Mouse (Mus musculus) heart, embryonic 12.5 days (tissue): Measurements from ENCODE around the gene Bad. TPM values are rescaled to one million over a fixed set of nuclear protein-coding genes. Genes with fewer than 3 reads are reported as not detected.

Source experiments
- ATAC-seq: fragments of 200-750 bp; cut with Nextera tagmentation; 2 replicates; pipeline ENCODE4 v1.8.0; 2017; ENCODE audit warnings: moderate TSS enrichment, moderate library complexity; ENCODE audit not compliant: insufficient number of reproducible peaks, low FRiP score
- H3K27ac ChIP-seq: fragments of 300-500 bp; sonication (generic); 2 replicates; pipeline ENCODE4 v1.5.1; 2016; ENCODE audit warnings: mild to moderate bottlenecking, moderate library complexity; ENCODE audit not compliant: poor library complexity, severe bottlenecking
- H3K27me3 ChIP-seq: fragments of 300-500 bp; sonication (generic); replicated peaks from 2 replicates; pipeline ENCODE4 v1.6.1; 2016; ENCODE audit warnings: mild to moderate bottlenecking, moderate library complexity
- H3K36me3 ChIP-seq: fragments of 300-500 bp; sonication (generic); 2 replicates; pipeline ENCODE4 v1.6.1; 2016; ENCODE audit warnings: mild to moderate bottlenecking, moderate library complexity
- H3K4me1 ChIP-seq: fragments of 300-500 bp; sonication (generic); replicated peaks from 2 replicates; pipeline ENCODE4 v1.6.1; 2016; ENCODE audit warnings: mild to moderate bottlenecking
- H3K4me2 ChIP-seq: fragments of 300-500 bp; sonication (generic); 2 replicates; pipeline ENCODE4 v1.6.1; 2016; ENCODE audit warnings: mild to moderate bottlenecking, moderate library complexity
- H3K4me3 ChIP-seq: fragments of 300-500 bp; sonication (generic); 2 replicates; pipeline ENCODE4 v1.5.1; 2016; ENCODE audit warnings: mild to moderate bottlenecking
- H3K9ac ChIP-seq: fragments of 300-500 bp; sonication (generic); 2 replicates; pipeline ENCODE4 v1.6.1; 2016; ENCODE audit warnings: mild to moderate bottlenecking, moderate library complexity
- H3K9me3 ChIP-seq: fragments of 300-500 bp; sonication (generic); replicated peaks from 2 replicates; pipeline ENCODE4 v1.6.1; 2016; ENCODE audit warnings: mild to moderate bottlenecking, moderate library complexity
- WGBS: fragments of 180-500 bp; shearing (Covaris S2); methylation state at CpG from one replicate; pipeline ENCODE4 v1.1.7; 2016; 5-methylcytosine and 5-hydroxymethylcytosine counted together
- polyA plus RNA-seq: library from polyadenylated mRNA; unstranded; fragments of >200 nt; fragmentation: Nextera tagmentation; extraction: Ambion mirVana; gene quantifications from 2 replicates; pipeline ENCODE4 v1.2.1, GENCODE M21; 2016

Gene Bad
- polyA plus RNA-seq, 1 experiment from 2014 or later = 54.5 TPM

DNA sequence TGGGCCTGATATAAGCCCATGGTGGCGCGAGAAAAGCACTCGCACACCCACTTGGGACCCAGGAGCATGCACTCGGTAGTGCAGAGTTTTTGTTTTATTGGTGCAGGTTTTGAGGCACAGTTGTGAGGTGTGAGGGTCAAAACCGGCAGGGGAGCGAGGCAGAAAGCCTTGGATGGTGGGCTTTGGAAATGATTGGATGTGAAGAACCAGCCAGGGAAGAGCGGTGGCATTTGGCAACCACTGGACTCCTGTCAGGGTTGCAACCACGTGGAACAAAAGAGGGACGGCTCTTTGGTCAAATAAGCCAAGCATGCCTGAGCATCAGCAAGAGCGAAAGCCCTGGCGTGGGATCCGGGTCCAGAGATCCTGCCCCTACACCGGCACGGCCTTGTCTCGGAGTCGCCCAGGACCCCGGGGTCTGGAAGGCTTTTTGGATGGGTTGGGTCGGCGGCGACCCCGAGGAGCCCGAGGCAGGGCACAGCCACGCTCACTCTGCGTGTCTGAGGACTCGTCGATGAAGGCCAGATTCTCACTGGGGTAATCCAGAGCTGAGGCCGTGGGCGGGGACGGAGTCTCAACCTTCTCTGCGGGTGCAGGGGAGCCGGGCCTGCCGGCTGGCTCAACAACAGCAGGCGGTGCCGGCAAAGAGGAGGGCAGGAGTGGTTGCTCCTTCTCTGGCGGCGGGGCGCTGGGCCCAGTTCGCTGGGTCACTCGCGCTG, 15.9 kb upstream of the Bad start:
- ATAC-seq = no peak
- peak overlapping the region; percentile 18; the same call in 1 of the 2 replicates for H3K9ac ChIP-seq
- peak overlapping the region; percentile 12; the same call in 1 of the 2 replicates for H3K4me3 ChIP-seq
- peak overlapping the region; percentile 53 for H3K4me2 ChIP-seq
- WGBS = 8% methylated on average over 40 of the region's 40 CpGs
- peaks cover 32% of the 10 kb centered on the region for H3K4me1 ChIP-seq
- H3K9me3 ChIP-seq = peaks cover 4% of the 10 kb centered on the region; the same call in 1 of the 2 replicates
- H3K36me3 ChIP-seq = no peaks in the 10 kb centered on the region
- H3K27me3 ChIP-seq = peaks cover 62% of the 10 kb centered on the region
- no peak overlapping the region for H3K27ac ChIP-seq

DNA sequence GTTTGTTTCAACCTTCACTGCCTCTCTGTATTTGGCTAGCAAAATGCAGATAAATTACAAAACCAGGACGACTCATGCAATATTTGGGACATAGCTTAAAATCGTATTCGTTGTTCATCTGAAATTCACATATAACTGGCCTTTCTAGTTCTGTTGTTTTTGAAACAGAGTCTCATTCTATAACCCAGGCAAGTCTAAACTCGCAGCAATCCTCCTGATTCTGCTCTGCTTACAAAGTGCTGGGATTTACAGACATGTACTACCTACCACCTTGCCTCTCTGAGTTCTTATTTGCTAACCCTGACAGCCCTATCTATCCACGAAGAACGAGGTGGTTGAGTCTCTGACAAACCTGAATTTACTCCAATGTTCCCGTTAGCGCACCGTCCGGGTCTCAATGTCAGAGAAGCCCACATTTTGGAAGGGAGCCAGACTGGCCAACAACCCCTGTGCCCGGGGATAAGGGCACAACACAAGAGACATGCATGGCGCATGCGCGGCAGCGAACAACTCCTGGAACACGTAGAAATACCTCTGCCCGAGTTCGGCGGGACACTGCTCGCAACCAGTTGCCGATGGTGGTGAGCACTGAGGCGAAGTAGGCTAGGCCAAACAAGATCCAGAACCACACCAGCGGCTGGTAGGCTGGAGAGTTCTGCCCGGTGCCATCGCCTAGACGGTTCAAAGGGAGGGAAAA, 15.0 kb upstream of the Bad start:
- no peak overlapping the region for H3K9ac ChIP-seq
- ATAC-seq = no peak
- 12% methylated on average over 26 of the region's 26 CpGs for WGBS

DNA sequence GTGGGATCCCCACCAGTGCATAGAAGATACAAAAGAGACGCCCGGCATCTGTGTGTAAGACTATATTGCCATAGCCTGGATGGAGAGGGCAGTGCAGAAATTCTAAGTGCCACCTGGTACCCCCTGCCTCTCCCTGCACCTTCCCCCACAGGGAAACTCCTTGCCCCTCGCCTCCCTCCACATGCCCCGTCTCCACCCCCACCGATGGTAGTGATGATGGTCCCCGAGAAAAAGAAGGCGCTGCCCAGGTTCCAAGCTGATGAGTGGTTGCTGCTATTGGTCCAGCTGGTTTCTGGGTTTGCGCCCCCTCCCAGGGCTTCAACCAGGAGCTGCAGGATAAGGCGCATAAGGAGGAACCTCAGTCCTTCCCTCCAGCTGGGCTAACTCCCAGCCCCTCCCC, 13.6 kb upstream of the Bad start:
- Histone ChIP-seq H3K4me2 (no peak overlapping the region), H3K4me3 (no peak overlapping the region), H3K9me3 (peaks cover 4% of the 10 kb centered on the region; the same call in 1 of the 2 replicates), H3K27me3 (peaks cover 84% of the 10 kb centered on the region), H3K4me1 (peaks cover 24% of the 10 kb centered on the region), H3K36me3 (no peaks in the 10 kb centered on the region), H3K27ac (no peak overlapping the region), H3K9ac (no peak overlapping the region)
- 11% methylated on average over 9 of the region's 9 CpGs for WGBS
- no peak for ATAC-seq

More for the DNA sequence above, 15.0 kb upstream of the Bad start:
- Histone ChIP-seq H3K9me3 (peaks cover 4% of the 10 kb centered on the region; the same call in 1 of the 2 replicates), H3K4me3 (peak overlapping the region; percentile 24), H3K36me3 (no peaks in the 10 kb centered on the region), H3K4me1 (peaks cover 31% of the 10 kb centered on the region), H3K27ac (no peak overlapping the region), H3K27me3 (peaks cover 71% of the 10 kb centered on the region), H3K4me2 (peak overlapping the region; percentile 56)

DNA sequence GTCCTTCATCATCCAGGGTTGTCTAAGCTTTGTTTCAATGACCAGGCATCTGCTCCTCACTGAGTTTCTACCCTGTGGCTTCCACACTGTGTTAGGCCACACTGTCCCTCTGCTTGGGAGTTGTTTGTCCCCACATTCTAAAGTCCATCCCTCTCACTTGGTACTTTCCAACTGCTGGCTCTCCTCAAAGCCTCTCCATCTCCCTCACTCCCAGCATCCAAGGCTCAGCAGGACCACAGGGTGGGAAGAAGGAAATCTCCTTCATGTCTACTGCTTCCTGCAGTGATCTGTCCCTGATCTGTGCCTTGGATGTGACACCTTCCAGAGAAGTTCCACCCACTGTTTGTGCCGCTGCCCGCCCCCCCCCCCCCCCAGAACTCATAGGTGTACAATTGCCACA, 10.7 kb upstream of the Bad start:
- H3K27me3 ChIP-seq = peaks cover 94% of the 10 kb centered on the region
- H3K9me3 ChIP-seq = peaks cover 3% of the 10 kb centered on the region; the same call in 1 of the 2 replicates
- H3K36me3 ChIP-seq = no peaks in the 10 kb centered on the region
- H3K4me2 ChIP-seq = no peak overlapping the region
- H3K4me3 ChIP-seq = no peak overlapping the region
- WGBS = 11% methylated on average over 2 of the region's 2 CpGs
- no peak overlapping the region for H3K27ac ChIP-seq
- H3K9ac ChIP-seq = no peak overlapping the region
- peaks cover 19% of the 10 kb centered on the region for H3K4me1 ChIP-seq
- no peak for ATAC-seq

DNA sequence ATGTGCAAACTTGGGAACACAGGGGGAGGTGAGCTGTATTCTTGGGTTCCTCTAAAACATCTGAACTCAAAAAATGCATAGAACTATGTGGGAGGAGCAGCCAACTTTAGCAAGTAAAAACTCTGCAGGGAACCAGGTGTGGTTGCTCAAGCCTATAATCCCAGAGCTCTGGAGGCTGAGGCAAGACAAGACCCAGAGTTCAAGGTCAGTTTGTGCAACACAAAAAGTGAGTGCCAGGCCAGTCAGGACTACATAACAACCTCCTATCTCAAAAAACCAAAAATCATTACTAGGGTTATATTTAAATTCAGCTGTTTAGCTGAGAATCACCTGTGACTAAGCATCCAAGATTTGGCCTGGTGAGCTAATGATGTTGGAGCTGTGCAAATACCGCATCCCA, 9.6 kb upstream of the Bad start:
- H3K4me2 ChIP-seq = no peak overlapping the region
- no peak overlapping the region for H3K27ac ChIP-seq
- no peak overlapping the region for H3K4me3 ChIP-seq
- H3K9me3 ChIP-seq = no peaks in the 10 kb centered on the region
- H3K27me3 ChIP-seq = peaks cover 88% of the 10 kb centered on the region
- ATAC-seq = no peak
- H3K36me3 ChIP-seq = no peaks in the 10 kb centered on the region
- WGBS = 58% methylated on average over 1 of the region's 1 CpGs
- no peak overlapping the region for H3K9ac ChIP-seq
- H3K4me1 ChIP-seq = peaks cover 17% of the 10 kb centered on the region

- H3K27me3 ChIP-seq = peaks cover 83% of the 10 kb centered on the region
- peaks cover 14% of the 10 kb centered on the region for H3K4me1 ChIP-seq
- no peak overlapping the region for H3K27ac ChIP-seq
- H3K36me3 ChIP-seq = 0 out of 2 replicates have a peak, but pooled peaks cover 2% of the 10 kb centered on the region
- peak overlapping the region; percentile 83 for H3K4me2 ChIP-seq
- H3K9ac ChIP-seq = peak overlapping the region; percentile 53; the same call in 1 of the 2 replicates
- 24% methylated on average over 4 of the region's 4 CpGs for WGBS
- H3K4me3 ChIP-seq = peak overlapping the region; percentile 43
- no peak for ATAC-seq
- H3K9me3 ChIP-seq = no peaks in the 10 kb centered on the region
These were observed 8.6 kb upstream of the Bad start for GRCm38 (mm10) chr19:6933102-6933435.

GRCm38 (mm10) chr19:6933436-6934194, 8.0 kb upstream of the Bad start:
- Histone ChIP-seq H3K9ac (peak overlapping the region; percentile 53), H3K27ac (no peak overlapping the region), H3K4me2 (peak overlapping the region; percentile 83), H3K4me1 (peaks cover 14% of the 10 kb centered on the region), H3K4me3 (peak overlapping the region; percentile 43), H3K27me3 (peaks cover 81% of the 10 kb centered on the region), H3K9me3 (no peaks in the 10 kb centered on the region), H3K36me3 (0 out of 2 replicates have a peak, but pooled peaks cover 2% of the 10 kb centered on the region)
- peak; percentile 58 for ATAC-seq
- WGBS = 4% methylated on average over 58 of the region's 58 CpGs

DNA sequence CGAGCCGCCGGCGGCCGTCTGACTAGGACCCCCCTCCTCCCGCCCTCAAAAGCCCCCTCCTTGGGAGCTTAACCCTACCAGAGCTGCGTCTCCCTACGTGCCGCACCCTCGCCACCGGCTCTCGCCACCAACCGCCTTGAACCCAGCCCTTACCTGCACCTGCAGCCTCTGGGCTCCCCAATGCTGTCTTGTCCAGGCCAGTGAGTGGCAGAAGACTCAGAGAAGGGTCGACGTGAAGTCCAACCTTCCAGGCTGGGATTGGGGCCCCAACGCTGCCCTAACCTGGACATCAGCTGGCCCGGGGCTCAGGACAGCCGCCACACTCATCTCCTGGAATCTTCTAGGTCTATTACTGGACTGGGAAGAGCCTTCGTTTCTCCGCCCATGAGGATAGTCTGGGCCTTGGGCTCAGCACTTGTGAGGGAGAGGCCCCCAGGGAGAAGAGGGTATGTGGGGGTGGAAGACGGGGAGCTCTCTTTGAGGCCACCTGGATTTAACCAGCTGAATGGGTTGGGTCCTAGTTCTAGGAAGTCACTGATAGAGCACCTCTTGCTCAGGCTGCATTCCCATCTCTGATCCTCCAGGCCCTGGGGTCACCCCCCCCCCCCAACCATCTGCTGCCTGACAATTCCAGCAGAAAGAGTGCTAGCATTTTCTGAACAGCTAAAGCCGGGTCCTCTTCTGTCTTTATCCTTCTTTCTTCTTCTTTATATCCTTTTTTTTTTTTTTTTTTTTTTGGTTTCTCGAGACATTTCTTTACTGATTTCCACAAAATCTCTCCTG, 7.3 kb upstream of the Bad start, which contains the start of gene Kcnk4:
Gene Kcnk4 (minus strand): TSS at position 321 of the 783 bp plus-strand sequence.
- Histone ChIP-seq H3K4me3 (peak within 1 kb of the TSS; percentile 43), H3K27me3 (peaks cover 74% of the 10 kb centered on the region), H3K9ac (peak within 1 kb of the TSS; percentile 53), H3K36me3 (0 out of 2 replicates have a peak, but pooled peaks cover 2% of the 10 kb centered on the region), H3K27ac (no peak within 1 kb of the TSS), H3K9me3 (no peaks in the 10 kb centered on the region), H3K4me1 (peaks cover 14% of the 10 kb centered on the region), H3K4me2 (peak within 1 kb of the TSS; percentile 83)
- no peak for ATAC-seq
- WGBS = 12% methylated on average over 23 of the region's 23 CpGs

GRCm38 (mm10) chr19:6936299-6936698, 5.4 kb upstream of the Bad start:
- Histone ChIP-seq H3K4me1 (peaks cover 31% of the 10 kb centered on the region), H3K9ac (no peak overlapping the region), H3K9me3 (no peaks in the 10 kb centered on the region), H3K27ac (no peak overlapping the region), H3K4me2 (no peak overlapping the region), H3K27me3 (peaks cover 59% of the 10 kb centered on the region), H3K36me3 (0 out of 2 replicates have a peak, but pooled peaks cover 2% of the 10 kb centered on the region), H3K4me3 (no peak overlapping the region)
- ATAC-seq = no peak
- WGBS = 14% methylated on average over 3 of the region's 3 CpGs
